In the genomic region with DNA sequence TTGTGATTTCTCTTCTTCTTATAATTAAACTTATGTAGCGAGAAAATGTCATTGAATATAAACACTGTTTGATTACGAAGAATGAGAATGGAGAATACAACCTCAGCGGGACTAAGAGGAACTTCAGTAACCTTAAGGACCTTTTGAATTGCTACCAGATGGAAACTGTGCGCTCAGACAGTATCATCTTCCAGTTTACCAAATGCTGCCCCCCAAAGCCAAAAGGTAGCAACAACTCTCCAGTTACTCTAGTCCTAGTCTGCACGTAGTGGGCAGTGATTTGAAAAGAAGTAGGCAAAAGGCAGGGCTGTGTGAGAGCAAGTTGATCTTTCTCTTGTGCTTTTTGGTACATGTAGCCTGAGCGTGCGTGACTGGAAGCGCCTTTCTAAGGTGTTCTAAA, we compare ENCODE assay signal across 22 mouse cellular contexts. TPM values are rescaled to one million over a fixed set of nuclear protein-coding genes. Genes with fewer than 3 reads are reported as not detected.
DNase-seq lines count a peak whose midpoint lies in the region; ATAC-seq and TF ChIP-seq lines count a peak whose summit lies in the region.
"Had no signal": no experiment of that assay in that cellular context is flagged by ENCODE, and none has a peak within 500 bp of the region (broad histone marks: within the 10 kb centered on the region; RNA-seq: fewer than 3 reads in every experiment).

No protein-coding gene starts in this region.

- TF ChIP-seq CTCF in forebrain, postnatal 0 days (IDR thresholded peaks at IDR 0.05; ENCODE audit: low read depth) = peak; percentile 31; the same call in 1 of the 2 replicates
- TF ChIP-seq CTCF in layer of hippocampus, adult 2 months (conservative IDR thresholded peaks at IDR 0.05) = peak; percentile 48
- TF ChIP-seq CTCF in brain, embryonic 14.5 days (IDR thresholded peaks at IDR 0.05; ENCODE audit: borderline replicate concordance, extremely low read depth, insufficient read depth, insufficient read length) = peak; percentile 2; the same call in 1 of the 2 replicates

- H3K4me1 ChIP-seq in forebrain, postnatal 0 days (ENCODE audit: insufficient read depth) = no peaks in the 10 kb centered on the region
- H3K4me1 ChIP-seq in forebrain, embryonic 15.5 days = peaks cover 11% of the 10 kb centered on the region
- H3K4me1 ChIP-seq: embryonic facial prominence, embryonic 12.5 days; lung, embryonic 15.5 days had no signal

- H3K4me3 ChIP-seq in forebrain, postnatal 0 days (ENCODE audit: low read depth, low read length) = no peak overlapping the region
- H3K4me3 ChIP-seq in forebrain, embryonic 15.5 days = no peak overlapping the region
- H3K4me3 ChIP-seq in layer of hippocampus, adult 2 months = no peak overlapping the region
- H3K4me3 ChIP-seq: embryonic facial prominence, embryonic 12.5 days; heart, embryonic 12.5 days; lung, embryonic 15.5 days; midbrain, embryonic 12.5 days had no signal

- H3K27me3 ChIP-seq in forebrain, postnatal 0 days (ENCODE audit: insufficient read depth, low read length) = no peaks in the 10 kb centered on the region
- H3K27me3 ChIP-seq in forebrain, embryonic 15.5 days = no peaks in the 10 kb centered on the region
- no peaks in the 10 kb centered on the region for H3K27me3 ChIP-seq in splenic B cell, adult 2 months (ENCODE audit: control insufficient read depth, insufficient read depth, low read length, poor library complexity, severe bottlenecking)
- H3K27me3 ChIP-seq: embryonic facial prominence, embryonic 12.5 days; heart, embryonic 12.5 days; lung, embryonic 15.5 days; midbrain, embryonic 12.5 days had no signal

- peaks cover 39% of the 10 kb centered on the region for H3K36me3 ChIP-seq in forebrain, postnatal 0 days (ENCODE audit: insufficient read depth)
- peaks cover 38% of the 10 kb centered on the region for H3K36me3 ChIP-seq in forebrain, embryonic 15.5 days
- peaks cover 18% of the 10 kb centered on the region for H3K36me3 ChIP-seq in splenic B cell, adult 2 months (ENCODE audit: control insufficient read depth, insufficient read depth, low read length, poor library complexity, severe bottlenecking)

- TF ChIP-seq POLR2A in brain, embryonic 14.5 days (IDR thresholded peaks at IDR 0.05; ENCODE audit: borderline replicate concordance, extremely low read depth, insufficient read depth, insufficient read length, poor library complexity, severe bottlenecking) = no peak

- WGBS in forebrain, postnatal 0 days = 74% methylated on average over 8 of the region's 8 CpGs
- WGBS in forebrain, embryonic 15.5 days = 78% methylated on average over 8 of the region's 8 CpGs

- no peak overlapping the region for H3K27ac ChIP-seq in forebrain, postnatal 0 days (ENCODE audit: low read depth, low read length)
- H3K27ac ChIP-seq in forebrain, embryonic 15.5 days (replicated peaks) = no peak overlapping the region
- H3K27ac ChIP-seq in layer of hippocampus, adult 2 months = no peak overlapping the region
- H3K27ac ChIP-seq: embryonic facial prominence, embryonic 12.5 days; lung, embryonic 15.5 days; midbrain, embryonic 12.5 days had no signal

- no peaks in the 10 kb centered on the region for H3K9me3 ChIP-seq in forebrain, postnatal 0 days (ENCODE audit: low read length)
- H3K9me3 ChIP-seq in forebrain, embryonic 15.5 days = no peaks in the 10 kb centered on the region
- H3K9me3 ChIP-seq: embryonic facial prominence, embryonic 12.5 days; heart, embryonic 12.5 days; lung, embryonic 15.5 days; midbrain, embryonic 12.5 days had no signal

- no peak overlapping the region for H3K9ac ChIP-seq in forebrain, postnatal 0 days
- H3K9ac ChIP-seq in forebrain, embryonic 15.5 days (replicated peaks) = no peak overlapping the region
- H3K9ac ChIP-seq: embryonic facial prominence, embryonic 12.5 days; heart, embryonic 12.5 days; lung, embryonic 15.5 days; midbrain, embryonic 12.5 days had no signal

- no peak overlapping the region for H3K4me2 ChIP-seq in forebrain, postnatal 0 days (ENCODE audit: low read depth)
- no peak overlapping the region for H3K4me2 ChIP-seq in forebrain, embryonic 15.5 days (replicated peaks)
- H3K4me2 ChIP-seq: embryonic facial prominence, embryonic 12.5 days; heart, embryonic 12.5 days; liver, embryonic 11.5 days; lung, embryonic 15.5 days; midbrain, embryonic 12.5 days had no signal

- no peak for DNase-seq in forebrain, postnatal 0 days
- no peak for DNase-seq in layer of hippocampus, adult 2 months (ENCODE audit: low spot score in 2 of 2)
- DNase-seq in layer of hippocampus, adult 18-20 months (ENCODE audit: low spot score in 2 of 2) = no peak
- DNase-seq in brain, embryonic 14.5 days (ENCODE audit: low read depth) = no peak
- DNase-seq in splenic B cell, adult 2 months (ENCODE audit: low read depth, low spot score) = peak; percentile 12
- DNase-seq in neural tube, embryonic 10.5 days (ENCODE audit: extremely low spot score, low spot score) = no peak
- DNase-seq in kidney, postnatal 10 days = no peak
- DNase-seq: adrenal gland, postnatal 25 days; cerebellum, adult 8-10 months; left cerebral cortex, postnatal 4 days; right cerebral cortex, adult 18-20 months; thymus, postnatal 25 days had no signal

- ATAC-seq in forebrain, postnatal 0 days = no peak
- ATAC-seq in forebrain, embryonic 15.5 days (replicated peaks) = no peak
- ATAC-seq: forebrain, embryonic 16.5 days had no signal

RNA-seq across cellular contexts. Expression of gene Jak2, which starts 36.2 kb away (rescaled TPM):
- total RNA-seq in forebrain, postnatal 0 days (2014; rRNA removed) = 52.5 and 54.2 TPM in 2 replicates
- polyA plus RNA-seq in forebrain, postnatal 0 days (2015; fragmentation: Nextera tagmentation; extraction: Ambion mirVana) = 12.4 and 13.2 TPM in 2 replicates
- polyA plus RNA-seq in forebrain, embryonic 15.5 days (2015; fragmentation: Nextera tagmentation; extraction: Ambion mirVana) = 19.2 and 19.8 TPM in 2 replicates
- total RNA-seq in layer of hippocampus, adult 2 months (2021) = 10 to 100 TPM; 27.1 to 28.1 TPM
- total RNA-seq in layer of hippocampus, adult 18-20 months (2021) = 10 to 100 TPM; 27.9 to 31.0 TPM
- polyA plus RNA-seq in brain, embryonic 14.5 days (2012; rRNA removed) = 27.3 and 29.5 TPM in 2 replicates

RNA-seq across cellular contexts. Expression of gene Insl6, which starts 37.3 kb away (rescaled TPM):
- total RNA-seq in forebrain, postnatal 0 days (2014; rRNA removed) = 0.48 and 0.54 TPM in 2 replicates
- 2.0 and 2.2 TPM in 2 replicates for polyA plus RNA-seq in forebrain, postnatal 0 days (2015; fragmentation: Nextera tagmentation; extraction: Ambion mirVana)
- 1.3 and 1.4 TPM in 2 replicates for polyA plus RNA-seq in forebrain, embryonic 15.5 days (2015; fragmentation: Nextera tagmentation; extraction: Ambion mirVana)
- 1 to 10 TPM in 1 of 2 experiments, under 1 TPM in 1; 0.74 to 1.3 TPM for total RNA-seq in layer of hippocampus, adult 2 months (2021)
- total RNA-seq in layer of hippocampus, adult 18-20 months (2021) = under 1 TPM; 0.51 to 0.79 TPM
- polyA plus RNA-seq in brain, embryonic 14.5 days (2012; rRNA removed) = 1.0 and 1.6 TPM in 2 replicates
- total RNA-seq: left cerebral cortex, postnatal 4 days had no signal

RNA-seq across cellular contexts. Expression of gene Rln1, which starts 46.6 kb away (rescaled TPM):
- 7.2 and 14.3 TPM in 2 replicates for total RNA-seq in forebrain, postnatal 0 days (2014; rRNA removed)
- polyA plus RNA-seq in forebrain, postnatal 0 days (2015; fragmentation: Nextera tagmentation; extraction: Ambion mirVana) = 7.1 and 9.1 TPM in 2 replicates
- polyA plus RNA-seq in forebrain, embryonic 15.5 days (2015; fragmentation: Nextera tagmentation; extraction: Ambion mirVana) = 1.8 and 3.4 TPM in 2 replicates
- 1 to 10 TPM; 2.2 to 4.1 TPM for total RNA-seq in layer of hippocampus, adult 2 months (2021)
- total RNA-seq in layer of hippocampus, adult 18-20 months (2021) = 1 to 10 TPM; 1.3 to 1.7 TPM
- polyA plus RNA-seq in brain, embryonic 14.5 days (2012; rRNA removed) = 1.3 and 1.5 TPM in 2 replicates
- total RNA-seq: adrenal gland, postnatal 25 days; hematopoietic stem cell, adult 5-6 weeks had no signal
- polyA plus RNA-seq: gonadal fat pad, adult 2 months; kidney, embryonic 14.5 days; liver, embryonic 11.5 days; lung, embryonic 15.5 days had no signal
